Mouse (Mus musculus): ENCODE measurements around the gene Tprn.

- TF ChIP-seq CTCF (IDR thresholded peaks at IDR 0.05; ENCODE audit: borderline replicate concordance, control insufficient read depth, extremely low read depth, insufficient read depth, low read length, poor library complexity) (no peak), POLR2A (IDR thresholded peaks at IDR 0.05; ENCODE audit: control insufficient read depth, extremely low read depth, insufficient read depth, low read length, poor library complexity) (no peak)
These were observed 3.5 kb upstream of the Tprn start for GRCm38 (mm10) chr2:25258887-25259286.
